16 mouse cellular contexts compared by ENCODE assay signal in the genomic region with DNA sequence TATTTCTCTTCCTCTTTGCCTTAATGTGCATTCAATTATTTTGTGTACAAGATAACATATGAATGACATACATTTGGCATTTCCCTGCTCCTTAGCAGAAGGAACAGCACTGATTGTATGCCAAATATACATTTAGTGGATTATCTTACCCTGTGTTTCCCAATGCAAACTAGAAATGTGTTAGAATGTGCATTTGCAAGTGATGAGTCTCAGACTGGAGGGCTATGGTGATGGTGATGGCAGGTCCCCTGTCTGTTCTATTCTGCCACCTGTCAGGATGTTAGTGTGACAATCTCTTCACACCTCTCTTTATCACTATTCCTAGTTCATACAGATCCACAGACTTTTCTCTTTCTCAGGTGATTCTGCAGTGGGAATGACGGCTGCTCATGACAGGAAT.
"Had no signal": no experiment of that assay in that cellular context is flagged by ENCODE, and none has a peak within 500 bp of the region (broad histone marks: within the 10 kb centered on the region; RNA-seq: fewer than 3 reads in every experiment).

No protein-coding gene starts in this region.

- H3K36me3 ChIP-seq: lung, embryonic 15.5 days; midbrain, embryonic 13.5 days; midbrain, embryonic 15.5 days; neural tube, embryonic 12.5 days; stomach, embryonic 15.5 days had no signal

- H3K4me3 ChIP-seq: lung, embryonic 15.5 days; megakaryocyte, embryonic 14.5 days; midbrain, embryonic 13.5 days; midbrain, embryonic 15.5 days; neural tube, embryonic 12.5 days; stomach, embryonic 15.5 days had no signal

- H3K27me3 ChIP-seq: lung, embryonic 15.5 days; megakaryocyte, embryonic 14.5 days; midbrain, embryonic 13.5 days; midbrain, embryonic 15.5 days; neural tube, embryonic 12.5 days; stomach, embryonic 15.5 days had no signal

- DNase-seq: lung, postnatal 14 days; lung, postnatal 36 days; right cerebral cortex, postnatal 14 days; thymus, adult 2 months; thymus, postnatal 25 days; thymus, postnatal 4 days had no signal

- H3K4me2 ChIP-seq: lung, embryonic 15.5 days; midbrain, embryonic 11.5 days; midbrain, embryonic 13.5 days; midbrain, embryonic 15.5 days; neural tube, embryonic 12.5 days; stomach, embryonic 15.5 days had no signal

- H3K4me1 ChIP-seq: lung, embryonic 15.5 days; megakaryocyte, embryonic 14.5 days; midbrain, embryonic 13.5 days; midbrain, embryonic 15.5 days; neural tube, embryonic 12.5 days; stomach, embryonic 15.5 days had no signal

- H3K9ac ChIP-seq: lung, embryonic 15.5 days; midbrain, embryonic 13.5 days; midbrain, embryonic 15.5 days; neural tube, embryonic 12.5 days; stomach, embryonic 15.5 days had no signal

- ATAC-seq: lung, postnatal 0 days; midbrain, embryonic 13.5 days; midbrain, embryonic 15.5 days had no signal

- H3K27ac ChIP-seq: lung, embryonic 15.5 days; macrophage; midbrain, embryonic 13.5 days; midbrain, embryonic 15.5 days; neural tube, embryonic 12.5 days; stomach, embryonic 15.5 days; stomach, postnatal 0 days had no signal

- H3K9me3 ChIP-seq: lung, embryonic 15.5 days; megakaryocyte, embryonic 14.5 days; midbrain, embryonic 13.5 days; midbrain, embryonic 15.5 days; neural tube, embryonic 12.5 days; stomach, embryonic 15.5 days had no signal
